Mouse (Mus musculus) cortical plate, adult 2 months (tissue): ENCODE data around the gene Nrxn2.

Source experiments
- CTCF ChIP-seq: fragments of 200-500 bp; IDR thresholded peaks from 2 replicates; pipeline ENCODE4 v1.5.1; 2011; ENCODE audit warnings: mild to moderate bottlenecking, control low read depth, low read length; ENCODE audit not compliant: insufficient read depth; ENCODE audit errors: extremely low read depth
- POLR2A ChIP-seq: fragments of 200-500 bp; IDR thresholded peaks from 2 replicates; pipeline ENCODE4 v1.6.1; 2011; ENCODE audit warnings: mild to moderate bottlenecking, low read length, control low read depth; ENCODE audit not compliant: insufficient read depth; ENCODE audit errors: extremely low read depth

DNA sequence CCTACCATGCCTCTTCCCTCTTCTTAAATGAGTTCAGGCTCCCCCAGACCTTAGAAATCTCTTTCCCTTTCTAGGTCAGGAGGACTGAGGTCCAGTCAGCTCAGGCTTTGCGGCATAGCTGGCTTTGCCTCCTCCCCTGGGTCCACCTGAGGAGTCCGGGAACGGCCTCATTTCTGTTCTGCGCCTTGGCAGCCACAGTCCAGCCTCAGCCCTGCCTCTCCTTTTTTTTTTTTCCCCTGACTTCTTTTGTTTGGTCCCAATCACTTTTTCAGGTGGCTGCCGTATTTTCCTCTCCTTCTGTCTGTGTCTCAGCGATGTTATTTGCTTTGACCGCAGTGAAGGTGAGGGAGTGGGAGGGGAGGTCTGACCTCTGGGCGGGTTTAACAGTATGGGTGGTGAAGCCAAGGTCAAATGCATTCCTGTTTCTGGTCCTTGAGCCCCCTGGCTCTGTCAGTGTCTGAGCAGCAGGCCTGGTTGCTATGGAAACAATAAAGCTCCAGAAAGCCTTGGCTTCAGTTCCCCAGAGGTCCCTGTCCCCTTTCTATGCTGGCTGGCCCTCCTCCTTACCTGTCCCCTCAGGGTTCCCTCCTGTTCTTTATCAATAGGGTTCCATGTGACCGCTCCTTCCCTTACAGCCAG, 34.3 kb downstream of the Nrxn2 start:
- no peak for TF ChIP-seq CTCF
- TF ChIP-seq POLR2A = no peak
